Mouse (Mus musculus) kidney, adult 2 months (tissue): ENCODE results near the gene Mansc4. TPM values are rescaled to one million over a fixed set of nuclear protein-coding genes. Genes with fewer than 3 reads are reported as not detected.
A peak's percentile ranks its signal among the peaks of the same experiment; 100 is the strongest.

ENCODE experiments used
- DNase-seq: peaks from one replicate; pipeline ENCODE4 v3.0.0; 2021
- H3K27ac ChIP-seq: fragments of 200-500 bp; 2 replicates; pipeline ENCODE4 v1.5.1; 2012; ENCODE audit warnings: low read depth, low read length, control low read depth, inconsistent platforms; ENCODE audit not compliant: insufficient read depth
- H3K27me3 ChIP-seq: fragments of 200-500 bp; replicated peaks from 2 replicates; pipeline ENCODE4 v1.6.1; 2012; ENCODE audit warnings: mild to moderate bottlenecking, moderate library complexity, low read length, inconsistent platforms; ENCODE audit not compliant: control insufficient read depth, insufficient read depth
- H3K36me3 ChIP-seq: fragments of 200-500 bp; 2 replicates; pipeline ENCODE4 v1.6.1; 2012; ENCODE audit warnings: mild to moderate bottlenecking, moderate library complexity, low read length, inconsistent platforms; ENCODE audit not compliant: control insufficient read depth, insufficient read depth
- H3K4me1 ChIP-seq: fragments of 200-500 bp; 2 replicates; pipeline ENCODE4 v1.6.1; 2011; ENCODE audit warnings: low read length; ENCODE audit not compliant: control insufficient read depth, insufficient read depth
- H3K4me3 ChIP-seq: fragments of 200-500 bp; 2 replicates; pipeline ENCODE4 v1.5.1; 2011; ENCODE audit warnings: mild to moderate bottlenecking, low read depth, low read length, control low read depth; ENCODE audit not compliant: insufficient read depth
- CTCF ChIP-seq: fragments of 200-500 bp; conservative IDR thresholded peaks from 2 replicates; pipeline ENCODE4 v1.5.1; 2011; ENCODE audit warnings: low read depth, mild to moderate bottlenecking, control low read depth, low read length, moderate library complexity, mixed read lengths; ENCODE audit not compliant: insufficient read depth, insufficient read length
- POLR2A ChIP-seq: fragments of 200-500 bp; IDR thresholded peaks from one replicate; pipeline ENCODE4 v1.6.1; 2011; ENCODE audit warnings: low read depth, low read length, control low read depth
- WGBS: fragments of 180-500 bp; shearing (Covaris S2); methylation state at CpG from one replicate; pipeline ENCODE4 v1.1.7; 2018; 5-methylcytosine and 5-hydroxymethylcytosine counted together
- polyA plus RNA-seq: library from polyadenylated mRNA; depleted of rRNA; stranded (reverse); fragments of >200 nt; gene quantifications from 2 replicates; pipeline ENCODE4 v1.2.3, GENCODE M21; 2012

Gene Mansc4
- polyA plus RNA-seq, 1 experiment, result 15.6 TPM

DNA sequence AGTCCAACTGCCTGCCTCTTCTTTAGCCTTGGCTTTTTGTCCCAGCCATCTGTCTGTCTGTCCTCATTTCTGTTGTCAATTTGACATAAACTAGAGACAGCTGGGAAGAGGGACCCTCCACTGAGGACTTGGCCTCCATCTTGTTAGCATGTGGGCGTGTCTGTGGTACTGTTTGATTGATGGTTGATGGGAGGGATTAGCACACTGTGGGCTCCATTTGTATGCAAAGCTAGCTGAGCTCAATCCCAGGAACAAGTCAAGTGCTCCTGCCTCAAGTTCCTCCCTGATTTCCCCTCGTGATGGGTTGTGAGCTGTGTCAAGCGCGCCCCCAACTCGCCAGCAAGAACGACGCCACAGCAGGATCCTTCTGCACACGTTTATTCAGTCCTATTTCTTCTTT, 10.0 kb downstream of the Mansc4 start:
- Histone ChIP-seq H3K27me3 (no peaks in the 10 kb centered on the region), H3K4me1 (no peaks in the 10 kb centered on the region), H3K36me3 (no peaks in the 10 kb centered on the region), H3K27ac (no peak overlapping the region), H3K4me3 (no peak overlapping the region)
- no peak for DNase-seq
- 89% methylated on average over 8 of the region's 8 CpGs for WGBS
- no peak for TF ChIP-seq POLR2A
- TF ChIP-seq CTCF, result no peak

DNA sequence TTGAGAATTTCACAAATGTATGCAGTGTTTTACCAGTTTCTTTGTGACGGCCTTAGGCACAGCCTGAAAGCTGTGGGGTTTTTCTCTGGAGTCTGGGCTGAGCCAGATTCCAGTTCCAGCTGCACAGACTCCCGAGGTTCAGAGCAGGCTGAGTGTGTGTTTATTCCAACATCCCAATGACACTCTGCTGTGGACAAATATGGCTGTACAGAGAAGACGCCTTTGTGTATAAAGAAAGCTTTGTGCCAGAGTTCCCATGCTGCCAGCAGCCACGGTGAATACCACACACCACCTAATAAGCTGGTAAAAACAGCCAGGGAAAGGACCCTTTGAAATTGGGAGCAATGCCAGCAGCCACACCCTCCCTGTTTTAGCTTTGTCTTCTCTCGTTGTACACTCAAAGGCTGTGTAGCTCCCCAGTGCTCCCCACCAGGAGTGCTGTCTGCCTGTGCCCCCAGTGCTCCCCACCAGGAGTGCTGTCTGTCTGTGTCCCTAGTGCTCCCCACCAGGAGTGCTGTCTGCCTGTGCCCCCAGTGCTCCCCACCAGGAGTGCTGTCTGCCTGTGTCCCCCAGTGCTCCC, 10.9 kb downstream of the Mansc4 start:
- Histone ChIP-seq H3K36me3 (no peaks in the 10 kb centered on the region), H3K27ac (no peak overlapping the region), H3K27me3 (no peaks in the 10 kb centered on the region), H3K4me3 (no peak overlapping the region), H3K4me1 (no peaks in the 10 kb centered on the region)
- 63% methylated on average over 5 of the region's 5 CpGs for WGBS
- no peak for DNase-seq
- TF ChIP-seq CTCF (no peak), POLR2A (no peak)

GRCm38 (mm10) chr6:147064944-147065261, 21.9 kb downstream of the Mansc4 start:
- WGBS, result 45% methylated on average over 6 of the region's 6 CpGs
- Histone ChIP-seq H3K27me3 (no peaks in the 10 kb centered on the region), H3K27ac (peak overlapping the region; percentile 62), H3K4me1 (peaks cover 9% of the 10 kb centered on the region), H3K36me3 (peaks cover 2% of the 10 kb centered on the region; the same call in 1 of the 2 replicates), H3K4me3 (no peak overlapping the region)
- DNase-seq, result peak; percentile 86
- no peak for TF ChIP-seq POLR2A
- TF ChIP-seq CTCF, result no peak

DNA sequence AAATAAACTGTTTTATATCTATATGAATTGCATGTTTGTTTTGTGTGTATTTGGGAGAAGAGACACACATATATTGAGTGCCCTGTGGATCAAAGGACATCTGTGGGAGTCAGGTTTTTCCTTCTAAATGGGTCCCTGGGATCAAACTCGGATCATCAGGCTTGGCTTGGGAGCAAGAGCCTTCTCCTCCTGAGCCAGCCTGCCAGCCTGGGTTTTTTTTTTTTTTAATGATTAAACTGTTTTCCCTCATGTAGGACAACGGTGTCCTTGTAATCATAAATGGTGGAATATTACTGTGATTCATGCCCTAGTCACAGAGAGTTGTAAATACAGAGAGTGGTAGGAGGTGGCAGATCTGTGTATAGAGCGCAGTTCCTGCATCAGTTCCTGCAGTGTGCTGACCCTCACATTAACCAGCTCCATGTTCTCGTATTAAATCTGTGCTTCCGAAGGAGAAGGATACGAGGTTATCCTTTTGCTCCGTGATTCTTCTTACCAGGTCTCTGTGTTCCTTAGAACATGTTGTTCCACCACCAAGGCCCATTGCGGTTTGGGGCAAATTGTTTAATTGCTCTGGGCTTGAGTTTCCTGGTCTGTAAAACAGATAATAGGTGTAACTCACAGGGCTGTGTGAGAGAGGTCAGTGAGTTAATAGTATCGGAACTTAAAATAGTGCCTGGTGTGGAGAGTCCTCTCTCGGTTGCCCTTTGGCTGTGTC, 22.4 kb downstream of the Mansc4 start:
- no peak overlapping the region for H3K4me3 ChIP-seq
- H3K27me3 ChIP-seq, result no peaks in the 10 kb centered on the region
- H3K27ac ChIP-seq, result peak overlapping the region; percentile 88
- peaks cover 2% of the 10 kb centered on the region; the same call in 1 of the 2 replicates for H3K36me3 ChIP-seq
- DNase-seq, result peak; percentile 73
- no peak for TF ChIP-seq CTCF
- no peak for TF ChIP-seq POLR2A
- H3K4me1 ChIP-seq, result peaks cover 9% of the 10 kb centered on the region
- WGBS, result 53% methylated on average over 10 of the region's 10 CpGs

DNA sequence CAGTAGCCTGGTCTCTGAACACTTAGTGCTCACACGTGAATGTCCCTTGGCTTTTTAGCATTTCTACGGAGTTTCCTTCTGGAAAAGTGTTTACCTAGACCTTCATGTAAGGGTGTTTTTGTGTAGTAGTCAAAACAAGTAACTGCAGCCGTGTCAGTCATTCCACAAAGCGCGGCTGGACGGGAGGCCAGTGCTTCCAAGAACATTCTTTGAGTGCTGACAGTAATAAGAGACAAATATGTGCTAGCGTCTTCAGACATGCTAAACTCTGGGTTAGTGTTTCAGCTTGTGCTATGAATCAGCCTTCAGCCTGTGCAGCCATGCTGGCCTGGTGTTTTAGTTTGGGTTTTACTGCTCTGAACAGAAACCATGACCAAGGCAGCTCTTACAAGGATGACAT, 24.1 kb downstream of the Mansc4 start:
- Histone ChIP-seq H3K4me1 (peaks cover 9% of the 10 kb centered on the region), H3K36me3 (peaks cover 4% of the 10 kb centered on the region; the same call in 1 of the 2 replicates), H3K27ac (no peak overlapping the region), H3K27me3 (no peaks in the 10 kb centered on the region), H3K4me3 (no peak overlapping the region)
- TF ChIP-seq POLR2A, result no peak
- TF ChIP-seq CTCF, result no peak
- DNase-seq, result no peak
- WGBS, result 76% methylated on average over 7 of the region's 7 CpGs

GRCm38 (mm10) chr6:147062034-147062433, 24.8 kb downstream of the Mansc4 start:
- Histone ChIP-seq H3K36me3 (peaks cover 4% of the 10 kb centered on the region; the same call in 1 of the 2 replicates), H3K4me3 (no peak overlapping the region), H3K4me1 (peaks cover 9% of the 10 kb centered on the region), H3K27me3 (no peaks in the 10 kb centered on the region), H3K27ac (no peak overlapping the region)
- DNase-seq, result no peak
- TF ChIP-seq CTCF (no peak), POLR2A (no peak)
- 64% methylated on average over 7 of the region's 7 CpGs for WGBS

- Histone ChIP-seq H3K4me1 (peaks cover 9% of the 10 kb centered on the region), H3K4me3 (no peak overlapping the region), H3K27ac (no peak overlapping the region), H3K27me3 (no peaks in the 10 kb centered on the region), H3K36me3 (peaks cover 4% of the 10 kb centered on the region; the same call in 1 of the 2 replicates)
- 91% methylated on average over 9 of the region's 9 CpGs for WGBS
- TF ChIP-seq POLR2A, result no peak
- DNase-seq, result no peak
Measured at GRCm38 (mm10) chr6:147061630-147062029, 25.2 kb downstream of the Mansc4 start.
